Mouse (Mus musculus): ENCODE results near the gene a.

- TF ChIP-seq POLR2A (IDR thresholded peaks at IDR 0.05; ENCODE audit: control insufficient read depth, low read depth, low read length) (no peak), CTCF (IDR thresholded peaks at IDR 0.05; ENCODE audit: control insufficient read depth, insufficient read depth, insufficient replicate concordance, low read depth, low read length) (no peak)
Measured at GRCm38 (mm10) chr2:154992083-154992482, 200.9 kb downstream of the a start.
